Mouse (Mus musculus) common myeloid progenitor, adult 5-6 weeks (primary cell): ENCODE results near the gene Gm10142. TPM values are rescaled to one million over a fixed set of nuclear protein-coding genes. Genes with fewer than 3 reads are reported as not detected.
"Not testable (repeated sequence)": the region's sequence is repeated elsewhere in the genome, so short reads cannot be mapped to it uniquely, and the experiment has no call there.

Experiments used
- ATAC-seq: replicated peaks from 2 replicates; pipeline ENCODE4 v1.8.0; 2016; ENCODE audit warnings: low read depth, mild to moderate bottlenecking, moderate TSS enrichment, inconsistent platforms; ENCODE audit not compliant: poor library complexity, severe bottlenecking
- total RNA-seq: library from RNA; stranded (forward); fragments of 200-1000, 187-1606 nt; gene quantifications from 2 replicates; pipeline ENCODE4 v1.2.3, GENCODE M21; 2017

Gene Gm10142
- total RNA-seq, result not detected in 2 replicates

GRCm38 (mm10) chr10:77715507-77715906 is at the start of gene Gm10142:
Gene Gm10142, plus strand, starts transcription at chr10:77715807.
- ATAC-seq, result no peak

- no peak for ATAC-seq
These were observed 49.3 kb upstream of the Gm10142 start for GRCm38 (mm10) chr10:77666342-77666741.

GRCm38 (mm10) chr10:77667402-77667801 is 48.2 kb upstream of the Gm10142 start:
- ATAC-seq, result no peak

GRCm38 (mm10) chr10:77670710-77671109 is 44.9 kb upstream of the Gm10142 start:
- ATAC-seq, result no peak

GRCm38 (mm10) chr10:77671519-77671918 is 44.1 kb upstream of the Gm10142 start:
- peak; percentile 36; the same call in 1 of the 2 replicates for ATAC-seq

GRCm38 (mm10) chr10:77673765-77674164 is 41.8 kb upstream of the Gm10142 start:
- ATAC-seq, result no peak

- 0 out of 2 replicates have a peak, but pooled peaks have one; percentile 32 for ATAC-seq
These were observed 38.0 kb upstream of the Gm10142 start for GRCm38 (mm10) chr10:77677562-77677961.

GRCm38 (mm10) chr10:77682994-77683393 is 32.6 kb upstream of the Gm10142 start:
- no peak for ATAC-seq

- ATAC-seq, result no peak
These were observed 31.4 kb upstream of the Gm10142 start for GRCm38 (mm10) chr10:77684181-77684580.

- no peak for ATAC-seq
These were observed 29.5 kb upstream of the Gm10142 start, which contains the start of gene Tspear for GRCm38 (mm10) chr10:77685895-77686664. Gene Tspear, plus strand, starts transcription at chr10:77686569.

- ATAC-seq, result no peak
These were observed 28.6 kb upstream of the Gm10142 start for GRCm38 (mm10) chr10:77687021-77687420.

- ATAC-seq, result not testable (repeated sequence)
These were observed 25.2 kb upstream of the Gm10142 start, which contains the start of gene Gm19402 for GRCm38 (mm10) chr10:77690356-77690807. Gene Gm19402, minus strand, starts transcription at chr10:77690757.

- no peak for ATAC-seq
These were observed 18.5 kb upstream of the Gm10142 start, which contains the start of gene Gm9508 for GRCm38 (mm10) chr10:77697133-77697532. Gene Gm9508, minus strand, starts transcription at chr10:77697233.

- ATAC-seq, result no peak
These were observed 9.3 kb upstream of the Gm10142 start, which contains the start of gene Gm10272 for GRCm38 (mm10) chr10:77706326-77706725. Gene Gm10272, plus strand, starts transcription at chr10:77706626.

GRCm38 (mm10) chr10:77709831-77710230 is 5.8 kb upstream of the Gm10142 start:
- no peak for ATAC-seq

- not testable (repeated sequence) for ATAC-seq
These were observed 4.5 kb upstream of the Gm10142 start, which contains the start of gene Gm10024 for GRCm38 (mm10) chr10:77711157-77711556. Gene Gm10024, plus strand, starts transcription at chr10:77711457.

- peak; percentile 56 for ATAC-seq
These were observed 1.9 kb upstream of the Gm10142 start for GRCm38 (mm10) chr10:77713734-77714133.

GRCm38 (mm10) chr10:77720299-77720698 is 4.7 kb downstream of the Gm10142 start, which contains the start of gene Krtap12-1:
Gene Krtap12-1, plus strand, starts transcription at chr10:77720599.
- ATAC-seq, result not testable (repeated sequence)

GRCm38 (mm10) chr10:77724855-77725254 is 9.2 kb downstream of the Gm10142 start:
- no peak for ATAC-seq

- no peak for ATAC-seq
These were observed 10.6 kb downstream of the Gm10142 start, which contains the start of gene Gm10100 for GRCm38 (mm10) chr10:77726186-77726585. Gene Gm10100, plus strand, starts transcription at chr10:77726486.

- ATAC-seq, result no peak
These were observed 12.7 kb downstream of the Gm10142 start for GRCm38 (mm10) chr10:77728280-77728679.
